Mouse (Mus musculus) midbrain, embryonic 16.5 days (tissue): ENCODE data around the gene Dlst. TPM values are rescaled to one million over a fixed set of nuclear protein-coding genes. Genes with fewer than 3 reads are reported as not detected.
A peak's percentile ranks its signal among the peaks of the same experiment; 100 is the strongest.

Experiments used
- ATAC-seq: fragments of 200-750 bp; cut with Nextera tagmentation; 2 replicates; pipeline ENCODE4 v1.8.0; 2017; ENCODE audit warnings: moderate TSS enrichment
- H3K27ac ChIP-seq: fragments of 300-500 bp; sonication (generic); 2 replicates; pipeline ENCODE4 v1.5.1; 2014; ENCODE audit warnings: mild to moderate bottlenecking, low read length, mixed read lengths
- H3K27me3 ChIP-seq: fragments of 300-500 bp; sonication (generic); 2 replicates; pipeline ENCODE4 v1.6.1; 2014; ENCODE audit warnings: low read depth, low read length, mixed read lengths; ENCODE audit not compliant: control insufficient read depth, insufficient read depth
- H3K36me3 ChIP-seq: fragments of 300-500 bp; sonication (generic); 2 replicates; pipeline ENCODE4 v1.6.1; 2014; ENCODE audit warnings: mild to moderate bottlenecking, low read length, moderate library complexity, mixed read lengths; ENCODE audit not compliant: control insufficient read depth, insufficient read depth
- H3K4me1 ChIP-seq: fragments of 300-500 bp; sonication (generic); 2 replicates; pipeline ENCODE4 v1.6.1; 2014; ENCODE audit warnings: mild to moderate bottlenecking, low read length, mixed read lengths; ENCODE audit not compliant: control insufficient read depth, insufficient read depth
- H3K4me2 ChIP-seq: fragments of 300-500 bp; sonication (generic); 2 replicates; pipeline ENCODE4 v1.6.1; 2014; ENCODE audit warnings: mild to moderate bottlenecking, low read length, mixed read lengths
- H3K4me3 ChIP-seq: fragments of 300-500 bp; sonication (generic); 2 replicates; pipeline ENCODE4 v1.5.1; 2014; ENCODE audit warnings: low read depth, mild to moderate bottlenecking, low read length, moderate library complexity, mixed read lengths
- H3K9ac ChIP-seq: fragments of 300-500 bp; sonication (generic); 2 replicates; pipeline ENCODE4 v1.6.1; 2014; ENCODE audit warnings: low read depth, low read length, mixed read lengths
- H3K9me3 ChIP-seq: fragments of 300-500 bp; sonication (generic); replicated peaks from 2 replicates; pipeline ENCODE4 v1.6.1; 2014; ENCODE audit warnings: mild to moderate bottlenecking, low read length, mixed read lengths; ENCODE audit not compliant: control insufficient read depth, poor library complexity, severe bottlenecking
- WGBS: fragments of 180-500 bp; shearing (Covaris S2); extraction: QIAGEN DNeasy Blood & Tissue Kit; methylation state at CpG from one replicate; pipeline ENCODE4 v1.1.7; 2014; 5-methylcytosine and 5-hydroxymethylcytosine counted together
- polyA plus RNA-seq: library from polyadenylated mRNA; unstranded; fragments of >200 nt; fragmentation: Nextera tagmentation; extraction: Ambion mirVana; gene quantifications from 2 replicates; pipeline ENCODE4 v1.2.1, GENCODE M21; 2015

The Dlst gene
- polyA plus RNA-seq, 1 experiment from 2014 or later, result 104 TPM

- H3K9ac ChIP-seq, result no peak overlapping the region
- no peaks in the 10 kb centered on the region for H3K9me3 ChIP-seq
- no peak overlapping the region for H3K4me3 ChIP-seq
- peaks cover 4% of the 10 kb centered on the region; the same call in 1 of the 2 replicates for H3K4me1 ChIP-seq
- H3K36me3 ChIP-seq, result no peaks in the 10 kb centered on the region
- WGBS, result 73% methylated on average over 3 of the region's 3 CpGs
- no peak overlapping the region for H3K4me2 ChIP-seq
- H3K27me3 ChIP-seq, result no peaks in the 10 kb centered on the region
- ATAC-seq, result no peak
- H3K27ac ChIP-seq, result no peak overlapping the region
Measured at GRCm38 (mm10) chr12:85153011-85153410, 42.4 kb downstream of the Dlst start.

GRCm38 (mm10) chr12:85156324-85156723 is 45.7 kb downstream of the Dlst start:
- Histone ChIP-seq H3K4me2 (no peak overlapping the region), H3K36me3 (no peaks in the 10 kb centered on the region), H3K9ac (no peak overlapping the region), H3K4me3 (no peak overlapping the region), H3K27me3 (no peaks in the 10 kb centered on the region), H3K9me3 (no peaks in the 10 kb centered on the region), H3K27ac (no peak overlapping the region), H3K4me1 (no peaks in the 10 kb centered on the region)
- 59% methylated on average over 6 of the region's 6 CpGs for WGBS
- no peak for ATAC-seq

GRCm38 (mm10) chr12:85157797-85158460 is 47.3 kb downstream of the Dlst start:
- WGBS, result 90% methylated on average over 14 of the region's 14 CpGs
- Histone ChIP-seq H3K4me2 (no peak overlapping the region), H3K9me3 (no peaks in the 10 kb centered on the region), H3K36me3 (no peaks in the 10 kb centered on the region), H3K4me3 (no peak overlapping the region), H3K27ac (no peak overlapping the region), H3K27me3 (no peaks in the 10 kb centered on the region), H3K9ac (no peak overlapping the region), H3K4me1 (no peaks in the 10 kb centered on the region)
- ATAC-seq, result no peak

DNA sequence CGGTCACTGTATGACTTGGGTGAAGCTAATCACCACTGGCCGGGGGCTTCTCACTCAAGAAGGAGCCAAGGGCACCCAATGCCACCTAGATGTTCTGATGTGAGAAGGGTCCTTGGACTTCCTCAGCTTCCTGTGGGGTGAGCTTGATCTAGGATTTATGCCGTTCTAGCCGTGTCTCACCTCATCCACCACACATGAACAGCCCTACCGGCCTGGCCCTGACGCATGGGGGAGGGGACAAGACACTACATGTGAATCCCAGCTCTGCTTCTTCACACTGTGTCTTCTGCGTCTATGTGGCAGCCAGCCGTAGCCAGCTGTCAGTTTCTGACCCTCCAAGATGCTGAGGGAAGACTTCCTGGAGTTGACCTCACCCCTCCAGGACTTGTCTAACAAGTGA is 48.2 kb downstream of the Dlst start:
- no peak overlapping the region for H3K4me3 ChIP-seq
- no peak for ATAC-seq
- WGBS, result 94% methylated on average over 8 of the region's 8 CpGs
- no peaks in the 10 kb centered on the region for H3K9me3 ChIP-seq
- H3K27me3 ChIP-seq, result no peaks in the 10 kb centered on the region
- H3K27ac ChIP-seq, result no peak overlapping the region
- no peak overlapping the region for H3K4me2 ChIP-seq
- no peaks in the 10 kb centered on the region for H3K36me3 ChIP-seq
- no peaks in the 10 kb centered on the region for H3K4me1 ChIP-seq
- H3K9ac ChIP-seq, result no peak overlapping the region

GRCm38 (mm10) chr12:85159592-85159991 is 49.0 kb downstream of the Dlst start:
- Histone ChIP-seq H3K36me3 (no peaks in the 10 kb centered on the region), H3K27ac (no peak overlapping the region), H3K4me3 (no peak overlapping the region), H3K27me3 (no peaks in the 10 kb centered on the region), H3K9ac (no peak overlapping the region), H3K4me2 (no peak overlapping the region), H3K9me3 (no peaks in the 10 kb centered on the region), H3K4me1 (no peaks in the 10 kb centered on the region)
- no peak for ATAC-seq
- 83% methylated on average over 5 of the region's 5 CpGs for WGBS

- no peak for ATAC-seq
- Histone ChIP-seq H3K4me1 (peaks cover 3% of the 10 kb centered on the region; the same call in 1 of the 2 replicates), H3K36me3 (no peaks in the 10 kb centered on the region), H3K27me3 (no peaks in the 10 kb centered on the region), H3K9me3 (no peaks in the 10 kb centered on the region), H3K4me2 (no peak overlapping the region), H3K9ac (no peak overlapping the region), H3K4me3 (no peak overlapping the region), H3K27ac (no peak overlapping the region)
- WGBS, result 80% methylated on average over 5 of the region's 5 CpGs
Measured at GRCm38 (mm10) chr12:85164996-85165395, 54.4 kb downstream of the Dlst start.

- H3K27ac ChIP-seq, result no peak overlapping the region
- no peak overlapping the region for H3K9ac ChIP-seq
- ATAC-seq, result no peak
- no peaks in the 10 kb centered on the region for H3K27me3 ChIP-seq
- 95% methylated on average over 9 of the region's 9 CpGs for WGBS
- no peaks in the 10 kb centered on the region for H3K36me3 ChIP-seq
- no peak overlapping the region for H3K4me2 ChIP-seq
- H3K4me1 ChIP-seq, result peaks cover 3% of the 10 kb centered on the region; the same call in 1 of the 2 replicates
- H3K4me3 ChIP-seq, result no peak overlapping the region
- H3K9me3 ChIP-seq, result no peaks in the 10 kb centered on the region
Measured at GRCm38 (mm10) chr12:85166631-85167030, 56.0 kb downstream of the Dlst start.

DNA sequence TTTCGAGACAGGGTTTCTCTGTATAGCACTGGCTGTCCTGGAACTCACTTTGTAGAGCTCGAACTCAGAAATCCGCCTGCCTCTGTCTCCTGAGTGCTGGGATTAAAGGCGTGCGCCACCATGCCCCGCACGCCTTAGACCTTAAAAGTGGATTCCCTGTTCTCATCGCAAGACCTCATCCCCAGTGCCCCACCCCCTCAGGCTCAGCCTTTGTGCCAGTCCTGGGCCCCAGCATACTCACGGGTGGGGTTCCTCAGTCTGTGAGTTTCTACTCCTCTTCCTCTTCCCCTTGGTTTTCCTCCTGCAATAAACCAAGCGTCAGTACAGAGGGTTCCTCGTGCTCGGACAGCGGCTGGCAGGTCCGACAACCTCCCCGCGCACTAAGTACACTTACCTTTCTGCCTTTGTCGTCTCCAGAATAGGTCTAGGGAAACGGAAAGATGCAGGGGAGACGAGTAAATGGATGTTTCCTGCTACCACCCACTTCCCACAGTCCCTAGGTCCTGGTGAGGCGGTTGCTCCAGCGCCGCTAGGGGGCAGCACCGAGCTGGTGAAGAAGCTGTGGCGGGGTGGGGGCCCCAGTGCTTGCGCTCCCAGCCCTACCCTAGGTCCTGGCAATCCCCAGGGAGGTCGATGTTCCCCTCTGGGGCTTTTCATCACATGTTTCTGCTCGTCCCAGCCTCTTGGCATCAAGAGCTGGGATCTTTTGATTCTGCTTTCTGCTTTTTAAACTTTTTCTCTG is 58.7 kb downstream of the Dlst start:
- no peaks in the 10 kb centered on the region for H3K36me3 ChIP-seq
- H3K4me1 ChIP-seq, result peaks cover 3% of the 10 kb centered on the region; the same call in 1 of the 2 replicates
- peak overlapping the region; percentile 56 for H3K9ac ChIP-seq
- H3K27ac ChIP-seq, result no peak overlapping the region
- peak; percentile 81 for ATAC-seq
- peak overlapping the region; percentile 34 for H3K4me3 ChIP-seq
- H3K27me3 ChIP-seq, result no peaks in the 10 kb centered on the region
- H3K9me3 ChIP-seq, result no peaks in the 10 kb centered on the region
- WGBS, result 25% methylated on average over 27 of the region's 27 CpGs
- H3K4me2 ChIP-seq, result peak overlapping the region; percentile 52

DNA sequence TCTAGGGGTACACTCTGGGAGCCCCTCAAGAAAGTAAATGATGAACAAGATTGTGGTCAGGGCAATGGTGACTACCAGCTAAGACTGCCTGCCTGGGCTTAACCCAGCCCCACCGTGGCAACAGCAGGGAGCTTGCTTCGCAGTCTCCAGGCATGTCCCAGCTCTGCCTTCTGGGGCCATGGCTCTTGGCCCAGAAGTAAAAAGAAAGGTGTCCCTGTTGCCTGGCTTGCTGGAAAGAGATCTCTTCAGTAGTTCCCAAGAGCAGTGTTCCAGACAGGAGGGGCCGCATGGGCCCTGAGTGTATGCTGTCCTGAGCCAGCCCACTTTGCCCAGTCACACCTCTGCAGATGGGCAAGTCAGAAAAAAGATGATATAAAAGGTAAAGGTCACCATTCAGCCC is 59.2 kb downstream of the Dlst start:
- Histone ChIP-seq H3K9ac (no peak overlapping the region), H3K27ac (no peak overlapping the region), H3K4me2 (no peak overlapping the region), H3K4me3 (no peak overlapping the region), H3K4me1 (peaks cover 3% of the 10 kb centered on the region; the same call in 1 of the 2 replicates), H3K9me3 (no peaks in the 10 kb centered on the region), H3K27me3 (no peaks in the 10 kb centered on the region), H3K36me3 (no peaks in the 10 kb centered on the region)
- 56% methylated on average over 3 of the region's 3 CpGs for WGBS
- ATAC-seq, result peak; percentile 36; the same call in 1 of the 2 replicates
